Mouse (Mus musculus): Measurements from ENCODE around the gene Zfp318.

DNA sequence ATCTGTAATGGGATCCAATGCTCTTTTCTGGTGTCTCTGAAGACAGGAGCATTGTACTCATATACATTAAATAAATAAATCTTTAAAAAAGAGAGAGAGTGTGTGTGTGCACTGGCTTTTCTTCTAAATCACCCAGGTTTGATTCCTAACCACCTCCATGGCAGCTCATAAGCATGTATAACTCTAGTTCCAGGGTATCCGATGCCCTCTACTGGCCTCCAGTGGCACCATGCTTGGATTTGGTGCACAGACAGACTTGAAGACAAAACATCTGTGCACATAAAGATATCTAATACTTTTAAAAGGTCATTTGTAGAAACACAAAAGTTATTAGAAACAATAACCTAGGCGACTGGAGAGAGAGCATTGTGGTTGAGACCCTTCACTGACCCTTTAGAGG, 9.5 kb downstream of the Zfp318 start:
- TF ChIP-seq CTCF (IDR thresholded peaks at IDR 0.05; ENCODE audit: insufficient read depth, low read depth, low read length) (no peak), POLR2A (IDR thresholded peaks at IDR 0.05; ENCODE audit: insufficient read depth, low read depth, low read length) (no peak)
